Mouse (Mus musculus) neural tube, embryonic 11.5 days (tissue): Measurements from ENCODE around the gene Ssr3. TPM values are rescaled to one million over a fixed set of nuclear protein-coding genes. Genes with fewer than 3 reads are reported as not detected.
"Not testable (repeated sequence)": the region's sequence is repeated elsewhere in the genome, so short reads cannot be mapped to it uniquely, and the experiment has no call there.

Experiments used
- ATAC-seq: fragments of 200-750 bp; cut with Nextera tagmentation; 2 replicates; pipeline ENCODE4 v1.8.0; 2017; ENCODE audit warnings: moderate number of reproducible peaks, mild to moderate bottlenecking, moderate TSS enrichment, moderate library complexity; ENCODE audit not compliant: insufficient read depth, low FRiP score, low TSS enrichment
- DNase-seq: peaks from one replicate; pipeline ENCODE4 v3.0.0-alpha.2; 2015; ENCODE audit warnings: low spot score
- H3K27ac ChIP-seq: fragments of 300-500 bp; sonication (generic); 2 replicates; pipeline ENCODE4 v1.5.1; 2014; ENCODE audit warnings: low read depth, mild to moderate bottlenecking, low read length
- H3K27me3 ChIP-seq: fragments of 300-500 bp; sonication (generic); 2 replicates; pipeline ENCODE4 v1.6.1; 2014; ENCODE audit warnings: mild to moderate bottlenecking, low read length, mixed read lengths; ENCODE audit not compliant: control insufficient read depth, insufficient read depth
- H3K36me3 ChIP-seq: fragments of 300-500 bp; sonication (generic); 2 replicates; pipeline ENCODE4 v1.6.1; 2014; ENCODE audit warnings: mild to moderate bottlenecking, low read length, moderate library complexity, mixed read lengths; ENCODE audit not compliant: control insufficient read depth, insufficient read depth
- H3K4me1 ChIP-seq: fragments of 300-500 bp; sonication (generic); 2 replicates; pipeline ENCODE4 v1.6.1; 2014; ENCODE audit warnings: low read length, mixed read lengths; ENCODE audit not compliant: control insufficient read depth, insufficient read depth
- H3K4me2 ChIP-seq: fragments of 300-500 bp; sonication (generic); 2 replicates; pipeline ENCODE4 v1.6.1; 2014; ENCODE audit warnings: low read depth, mild to moderate bottlenecking, moderate library complexity
- H3K4me3 ChIP-seq: fragments of 300-500 bp; sonication (generic); 2 replicates; pipeline ENCODE4 v1.5.1; 2014; ENCODE audit warnings: low read depth, low read length
- H3K9ac ChIP-seq: fragments of 300-500 bp; sonication (generic); 2 replicates; pipeline ENCODE4 v1.6.1; 2014; ENCODE audit warnings: mild to moderate bottlenecking, low read length
- H3K9me3 ChIP-seq: fragments of 300-500 bp; sonication (generic); 2 replicates; pipeline ENCODE4 v1.6.1; 2016; ENCODE audit warnings: low read length; ENCODE audit not compliant: control insufficient read depth
- WGBS: fragments of 180-500 bp; shearing (Covaris S2); extraction: QIAGEN DNeasy Blood & Tissue Kit; methylation state at CpG from one replicate; pipeline ENCODE4 v1.1.7; 2014; 5-methylcytosine and 5-hydroxymethylcytosine counted together
- polyA plus RNA-seq: library from polyadenylated mRNA; unstranded; fragments of >200 nt; fragmentation: Nextera tagmentation; extraction: Ambion mirVana; gene quantifications from 2 replicates; pipeline ENCODE4 v1.2.1, GENCODE M21; 2014

Gene Ssr3
- polyA plus RNA-seq, 1 experiment from 2014 or later = 269 TPM

DNA sequence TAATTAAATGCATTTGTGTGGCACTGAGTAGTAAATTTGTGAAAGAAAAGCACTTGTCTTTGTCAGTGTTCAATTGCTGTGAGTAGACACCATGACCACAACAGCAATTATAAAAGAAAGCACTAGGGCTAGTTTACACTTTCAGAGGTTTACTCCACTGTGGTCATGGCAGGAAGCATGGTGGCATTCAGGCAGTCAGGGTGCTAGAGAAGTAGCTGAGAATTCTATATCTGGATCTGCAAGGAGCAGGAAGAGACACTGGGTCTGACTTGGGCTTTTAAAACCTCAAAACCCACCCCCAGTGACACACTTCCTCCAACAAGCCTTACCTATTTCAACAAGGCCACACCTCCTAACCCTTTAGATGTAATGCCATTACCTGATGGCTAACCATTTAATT is 24.1 kb upstream of the Ssr3 start:
- Histone ChIP-seq H3K4me2 (no peak overlapping the region), H3K9ac (no peak overlapping the region), H3K27ac (no peak overlapping the region)

DNA sequence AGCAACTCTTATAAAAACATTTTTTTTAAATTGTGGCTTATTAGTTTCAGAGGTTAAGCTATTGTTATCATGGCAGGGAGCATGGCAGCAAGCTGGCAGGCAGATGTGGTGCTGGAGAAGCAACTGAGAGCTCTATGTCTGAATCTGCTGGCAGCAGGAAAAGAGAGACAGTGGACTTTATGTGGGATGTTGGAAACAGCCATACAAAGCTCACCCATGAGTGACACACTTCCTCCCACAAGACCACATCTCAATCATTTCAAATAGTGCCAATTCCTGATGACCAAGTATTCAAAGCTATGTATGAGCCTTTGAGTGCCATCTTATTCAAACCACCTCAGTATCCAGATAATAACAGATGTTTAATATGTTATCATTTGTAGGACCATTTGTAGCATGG is 15.5 kb upstream of the Ssr3 start:
- Histone ChIP-seq H3K4me2 (no peak overlapping the region), H3K36me3 (no peaks in the 10 kb centered on the region), H3K9me3 (no peaks in the 10 kb centered on the region), H3K27me3 (no peaks in the 10 kb centered on the region), H3K9ac (no peak overlapping the region), H3K27ac (no peak overlapping the region), H3K4me1 (no peaks in the 10 kb centered on the region), H3K4me3 (no peak overlapping the region)
- no peak for ATAC-seq
- DNase-seq = no peak

More for the DNA sequence above, 24.1 kb upstream of the Ssr3 start:
- H3K9me3 ChIP-seq = no peaks in the 10 kb centered on the region
- H3K4me1 ChIP-seq = no peaks in the 10 kb centered on the region
- ATAC-seq (no peak), DNase-seq (no peak)
- no peaks in the 10 kb centered on the region for H3K36me3 ChIP-seq
- no peaks in the 10 kb centered on the region for H3K27me3 ChIP-seq
- no peak overlapping the region for H3K4me3 ChIP-seq

DNA sequence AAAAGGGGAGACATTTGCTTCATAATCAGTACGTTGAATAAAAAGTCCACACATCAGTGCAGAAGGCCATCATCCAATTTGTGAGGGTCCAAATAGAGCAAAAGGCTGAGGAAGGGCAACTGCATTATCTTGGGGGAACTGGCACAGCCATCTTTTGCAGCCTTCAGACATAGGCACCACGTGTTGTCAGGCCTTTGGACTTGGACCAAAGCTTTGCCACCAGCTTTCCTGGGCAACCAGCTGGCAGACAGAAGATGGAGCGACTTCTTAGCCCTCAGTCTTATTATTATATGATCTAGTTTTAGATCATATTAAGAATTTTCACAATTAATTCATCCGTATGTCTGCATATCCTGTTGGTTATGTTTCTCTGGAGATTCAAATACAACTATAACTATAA is 13.4 kb upstream of the Ssr3 start:
- no peaks in the 10 kb centered on the region for H3K9me3 ChIP-seq
- H3K4me3 ChIP-seq = no peak overlapping the region
- WGBS = 88% methylated on average over 4 of the region's 4 CpGs
- DNase-seq = no peak
- H3K27me3 ChIP-seq = no peaks in the 10 kb centered on the region
- no peak overlapping the region for H3K9ac ChIP-seq
- H3K4me1 ChIP-seq = no peaks in the 10 kb centered on the region
- H3K4me2 ChIP-seq = no peak overlapping the region
- ATAC-seq = no peak
- H3K27ac ChIP-seq = no peak overlapping the region
- H3K36me3 ChIP-seq = no peaks in the 10 kb centered on the region

DNA sequence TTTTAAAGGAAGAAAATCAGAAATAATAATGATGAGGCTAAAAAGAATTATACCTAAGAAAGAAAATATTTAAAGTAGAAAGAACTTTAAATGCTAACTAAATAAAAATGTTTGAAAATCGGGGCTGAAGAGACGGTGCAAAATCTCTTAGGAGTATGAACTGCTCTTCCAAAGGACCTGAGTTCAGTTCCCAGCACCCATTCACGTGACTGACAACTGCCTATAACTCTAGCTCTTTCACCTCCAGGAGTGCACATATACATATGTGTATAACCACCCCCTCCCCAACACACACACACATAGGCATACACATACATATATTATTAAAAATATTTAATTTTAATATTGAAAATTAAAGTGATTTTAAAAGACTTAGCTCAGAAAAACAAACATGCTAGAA is 5.1 kb upstream of the Ssr3 start:
- Histone ChIP-seq H3K27ac (no peak overlapping the region), H3K36me3 (no peaks in the 10 kb centered on the region), H3K4me2 (no peak overlapping the region), H3K4me1 (no peaks in the 10 kb centered on the region), H3K9me3 (no peaks in the 10 kb centered on the region), H3K4me3 (no peak overlapping the region), H3K27me3 (no peaks in the 10 kb centered on the region), H3K9ac (no peak overlapping the region)
- no peak for DNase-seq
- 87% methylated on average over 3 of the region's 3 CpGs for WGBS
- no peak for ATAC-seq

DNA sequence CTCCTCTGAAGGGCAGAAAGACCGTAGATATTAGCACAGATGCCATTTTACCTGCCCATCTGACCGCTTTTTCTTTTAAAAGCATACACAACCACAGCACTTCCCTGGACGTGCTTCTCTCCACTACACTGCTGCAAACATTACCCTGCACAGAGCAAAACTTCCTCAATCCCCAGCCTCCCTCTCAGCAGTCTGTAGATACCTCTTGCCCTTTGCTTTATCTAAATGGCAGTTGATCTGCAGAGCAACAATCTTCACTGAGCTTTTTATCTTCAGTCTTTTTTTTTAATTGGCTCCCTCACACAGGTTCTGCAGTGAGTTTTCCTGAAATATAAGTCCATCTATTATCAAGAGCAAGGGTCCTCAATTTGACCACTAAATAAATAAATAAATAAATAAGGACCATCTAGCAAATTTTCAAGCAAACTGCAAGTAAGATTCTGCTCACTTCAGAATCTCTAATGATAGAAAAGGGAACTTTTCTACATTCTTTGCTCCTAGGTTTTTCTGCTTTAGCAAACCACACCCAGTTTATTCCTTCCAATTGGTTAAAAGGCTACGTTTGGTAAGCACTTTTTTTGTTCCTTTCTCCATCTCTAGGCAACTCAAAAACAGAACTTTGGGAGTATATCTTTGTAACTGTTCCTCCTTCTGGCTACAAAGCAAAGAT is 4.5 kb upstream of the Ssr3 start:
- Histone ChIP-seq H3K4me2 (no peak overlapping the region), H3K9ac (no peak overlapping the region), H3K36me3 (no peaks in the 10 kb centered on the region), H3K4me3 (no peak overlapping the region), H3K27ac (no peak overlapping the region), H3K9me3 (no peaks in the 10 kb centered on the region), H3K27me3 (no peaks in the 10 kb centered on the region), H3K4me1 (no peaks in the 10 kb centered on the region)
- WGBS = 82% methylated on average over 4 of the region's 4 CpGs
- ATAC-seq (no peak), DNase-seq (no peak)

DNA sequence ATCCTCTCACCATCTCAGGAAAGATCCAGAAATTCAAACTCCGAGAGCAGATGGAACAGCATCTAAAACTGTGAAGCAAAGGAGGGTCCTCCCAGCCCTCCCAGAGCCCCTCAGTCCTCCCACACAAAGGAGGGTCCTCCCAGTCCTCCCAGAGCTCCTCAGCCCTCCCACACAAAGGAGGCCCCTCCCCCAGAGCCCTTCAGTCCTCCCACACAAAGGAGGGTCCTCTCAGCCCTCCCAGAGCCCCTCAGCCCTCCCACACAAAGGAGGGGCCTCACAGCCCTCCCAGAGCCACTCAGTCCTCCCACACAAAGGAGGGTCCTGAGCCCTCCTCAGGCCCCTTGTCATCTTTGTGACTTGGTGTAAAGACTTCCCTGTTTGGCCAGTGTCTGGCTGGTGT is 2.7 kb upstream of the Ssr3 start:
- not testable (repeated sequence) for H3K27me3 ChIP-seq, DNase-seq, H3K4me3 ChIP-seq, H3K9ac ChIP-seq, ATAC-seq, H3K36me3 ChIP-seq, H3K9me3 ChIP-seq, H3K4me1 ChIP-seq, H3K27ac ChIP-seq, H3K4me2 ChIP-seq
- 79% methylated on average over 1 of the region's 1 CpGs for WGBS

DNA sequence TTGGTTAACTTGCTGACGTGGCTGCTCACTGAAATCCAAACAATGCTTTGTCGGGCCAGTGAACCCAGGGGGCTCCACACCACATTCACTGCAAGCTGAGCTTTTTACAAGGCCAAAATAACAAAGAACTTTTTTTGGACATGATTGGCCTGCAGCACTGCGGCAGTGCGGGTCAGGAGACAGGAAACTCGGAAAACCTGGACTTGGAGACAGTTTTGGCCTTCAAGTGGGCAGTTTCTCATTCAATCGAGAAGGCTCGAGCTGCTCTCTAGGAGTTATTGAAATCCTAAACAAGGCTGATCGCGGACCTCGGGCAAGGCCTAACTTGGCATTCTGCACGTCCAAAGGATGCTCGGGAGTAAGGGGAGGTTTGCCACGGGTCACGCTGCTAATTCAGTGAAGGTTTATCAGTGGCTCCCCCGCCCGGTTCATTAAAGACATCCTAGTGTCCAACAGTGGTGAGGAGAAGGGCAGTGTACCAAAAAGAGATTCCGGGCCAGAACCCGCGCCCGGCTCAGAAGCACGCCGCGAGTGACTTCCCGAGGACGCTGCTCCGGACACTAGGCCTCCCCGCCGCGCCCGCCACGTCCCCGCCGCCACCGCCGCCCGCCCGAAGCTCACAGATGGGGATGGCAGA is 521 bp downstream of the Ssr3 start:
- Histone ChIP-seq H3K4me3 (peak overlapping the region; percentile 71), H3K27me3 (no peaks in the 10 kb centered on the region), H3K9ac (peak overlapping the region; percentile 93), H3K36me3 (peaks cover 3% of the 10 kb centered on the region; the same call in 1 of the 2 replicates), H3K4me2 (peak overlapping the region; percentile 81), H3K27ac (peak overlapping the region; percentile 86), H3K4me1 (peaks cover 3% of the 10 kb centered on the region; the same call in 1 of the 2 replicates), H3K9me3 (no peaks in the 10 kb centered on the region)
- ATAC-seq = peak; percentile 66
- DNase-seq = peak; percentile 67
- under 1% methylated on average over 37 of the region's 37 CpGs for WGBS

DNA sequence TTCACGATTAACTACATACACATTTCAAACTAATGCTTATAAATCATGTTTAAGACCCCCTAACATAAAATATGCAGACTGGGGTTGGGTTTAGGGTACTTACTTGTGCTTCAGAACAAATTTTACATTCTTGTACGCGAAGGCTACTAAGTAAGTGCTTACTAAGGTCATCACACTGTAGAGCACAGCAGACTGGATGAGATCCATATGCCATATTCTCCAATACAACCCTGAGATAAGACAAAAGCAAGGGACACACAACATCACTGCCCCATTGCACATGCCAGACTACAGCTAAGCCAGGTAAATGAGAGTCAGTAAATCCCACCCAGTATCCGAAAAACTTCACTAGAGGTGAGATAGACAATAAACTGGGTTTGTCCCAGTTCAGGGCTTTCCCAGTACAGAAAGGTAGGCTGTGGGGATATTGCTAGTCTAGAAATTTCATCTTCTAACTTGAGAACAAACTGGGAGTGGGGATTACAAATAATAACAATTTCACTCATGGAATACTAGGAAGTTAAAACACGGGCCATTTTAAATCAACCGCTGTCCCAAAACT is 1.1 kb downstream of the Ssr3 start:
- H3K4me2 ChIP-seq = peak overlapping the region; percentile 81
- H3K9ac ChIP-seq = peak overlapping the region; percentile 93
- H3K4me1 ChIP-seq = peaks cover 3% of the 10 kb centered on the region; the same call in 1 of the 2 replicates
- H3K4me3 ChIP-seq = peak overlapping the region; percentile 71
- WGBS = 39% methylated on average over 6 of the region's 6 CpGs
- peaks cover 7% of the 10 kb centered on the region; the same call in 1 of the 2 replicates for H3K36me3 ChIP-seq
- DNase-seq (no peak), ATAC-seq (no peak)
- H3K27me3 ChIP-seq = no peaks in the 10 kb centered on the region
- no peaks in the 10 kb centered on the region for H3K9me3 ChIP-seq
- H3K27ac ChIP-seq = no peak overlapping the region

DNA sequence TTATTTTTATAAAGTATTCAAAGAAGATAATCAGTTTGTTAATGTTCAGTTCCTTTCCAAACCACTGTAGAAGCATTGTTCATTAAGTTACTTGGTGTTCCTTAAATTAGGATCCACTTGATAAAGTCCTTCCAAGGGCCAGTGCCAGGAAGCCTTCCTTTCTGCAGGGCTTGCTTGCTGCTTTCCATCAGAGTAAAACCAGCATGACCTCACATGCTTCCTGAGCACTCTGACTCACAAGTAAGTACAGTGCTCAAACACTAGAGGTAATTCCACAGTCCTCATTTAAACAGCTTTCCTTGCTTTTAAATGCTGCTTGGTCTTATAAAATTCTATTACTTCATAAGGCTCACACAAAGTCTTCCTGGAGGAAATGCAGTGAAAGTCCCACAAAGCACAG is 6.7 kb downstream of the Ssr3 start:
- Histone ChIP-seq H3K4me3 (no peak overlapping the region), H3K27ac (no peak overlapping the region), H3K36me3 (peaks cover 7% of the 10 kb centered on the region; the same call in 1 of the 2 replicates), H3K9ac (no peak overlapping the region), H3K4me2 (no peak overlapping the region), H3K4me1 (no peaks in the 10 kb centered on the region), H3K9me3 (no peaks in the 10 kb centered on the region), H3K27me3 (no peaks in the 10 kb centered on the region)
- DNase-seq (no peak), ATAC-seq (no peak)
